Mouse (Mus musculus): ENCODE results near the gene Tacc2. TPM values are rescaled to one million over a fixed set of nuclear protein-coding genes. Genes with fewer than 3 reads are reported as not detected.

Gene Tacc2
- polyA plus RNA-seq, 1 experiment: 72.2 TPM

GRCm38 (mm10) chr7:130716341-130716740 is 139.1 kb downstream of the Tacc2 start:
- WGBS: 69% methylated on average over 4 of the region's 4 CpGs
- Histone ChIP-seq H3K27me3 (replicated peaks; ENCODE audit: control insufficient read depth, insufficient read depth, low read length) (no peaks in the 10 kb centered on the region), H3K36me3 (ENCODE audit: control insufficient read depth, insufficient read depth, low read length) (no peaks in the 10 kb centered on the region), H3K4me1 (ENCODE audit: control insufficient read depth, insufficient read depth, low read length) (peaks cover 18% of the 10 kb centered on the region; the same call in 1 of the 2 replicates), H3K27ac (ENCODE audit: insufficient read depth, low read depth, low read length) (no peak overlapping the region), H3K4me3 (ENCODE audit: insufficient read depth, low read depth, low read length) (no peak overlapping the region)
- DNase-seq: no peak
- TF ChIP-seq CTCF (conservative IDR thresholded peaks at IDR 0.05; ENCODE audit: insufficient read depth, insufficient read length, low read depth, low read length) (no peak), POLR2A (IDR thresholded peaks at IDR 0.05; ENCODE audit: low read depth, low read length) (no peak)

GRCm38 (mm10) chr7:130716989-130717388 is 139.8 kb downstream of the Tacc2 start:
- H3K27ac ChIP-seq (ENCODE audit: insufficient read depth, low read depth, low read length): no peak overlapping the region
- 84% methylated on average over 6 of the region's 6 CpGs for WGBS
- DNase-seq: no peak

GRCm38 (mm10) chr7:130719931-130720598 is 142.8 kb downstream of the Tacc2 start:
- Histone ChIP-seq H3K4me1 (ENCODE audit: control insufficient read depth, insufficient read depth, low read length) (peaks cover 18% of the 10 kb centered on the region; the same call in 1 of the 2 replicates), H3K36me3 (ENCODE audit: control insufficient read depth, insufficient read depth, low read length) (no peaks in the 10 kb centered on the region), H3K4me3 (ENCODE audit: insufficient read depth, low read depth, low read length) (peak overlapping the region; percentile 10; the same call in 1 of the 2 replicates), H3K27me3 (replicated peaks; ENCODE audit: control insufficient read depth, insufficient read depth, low read length) (no peaks in the 10 kb centered on the region), H3K27ac (ENCODE audit: insufficient read depth, low read depth, low read length) (peak overlapping the region; percentile 90)
- TF ChIP-seq CTCF (conservative IDR thresholded peaks at IDR 0.05; ENCODE audit: insufficient read depth, insufficient read length, low read depth, low read length) (no peak), POLR2A (IDR thresholded peaks at IDR 0.05; ENCODE audit: low read depth, low read length) (no peak)
- DNase-seq: peak; percentile 77
- 25% methylated on average over 16 of the region's 16 CpGs for WGBS

More at GRCm38 (mm10) chr7:130716989-130717388, 139.8 kb downstream of the Tacc2 start:
- Histone ChIP-seq H3K27me3 (replicated peaks; ENCODE audit: control insufficient read depth, insufficient read depth, low read length) (no peaks in the 10 kb centered on the region), H3K4me3 (ENCODE audit: insufficient read depth, low read depth, low read length) (no peak overlapping the region), H3K4me1 (ENCODE audit: control insufficient read depth, insufficient read depth, low read length) (peaks cover 18% of the 10 kb centered on the region; the same call in 1 of the 2 replicates), H3K36me3 (ENCODE audit: control insufficient read depth, insufficient read depth, low read length) (no peaks in the 10 kb centered on the region)
- no peak for TF ChIP-seq POLR2A (IDR thresholded peaks at IDR 0.05; ENCODE audit: low read depth, low read length)
- TF ChIP-seq CTCF (conservative IDR thresholded peaks at IDR 0.05; ENCODE audit: insufficient read depth, insufficient read length, low read depth, low read length): no peak

- Histone ChIP-seq H3K4me3 (ENCODE audit: insufficient read depth, low read depth, low read length) (no peak overlapping the region), H3K27me3 (replicated peaks; ENCODE audit: control insufficient read depth, insufficient read depth, low read length) (no peaks in the 10 kb centered on the region), H3K36me3 (ENCODE audit: control insufficient read depth, insufficient read depth, low read length) (no peaks in the 10 kb centered on the region), H3K27ac (ENCODE audit: insufficient read depth, low read depth, low read length) (peak overlapping the region; percentile 90), H3K4me1 (ENCODE audit: control insufficient read depth, insufficient read depth, low read length) (peaks cover 18% of the 10 kb centered on the region; the same call in 1 of the 2 replicates)
- 49% methylated on average over 9 of the region's 9 CpGs for WGBS
- DNase-seq: peak; percentile 82
- no peak for TF ChIP-seq CTCF (conservative IDR thresholded peaks at IDR 0.05; ENCODE audit: insufficient read depth, insufficient read length, low read depth, low read length)
Observed at GRCm38 (mm10) chr7:130720646-130721335, 143.6 kb downstream of the Tacc2 start.

- Histone ChIP-seq H3K4me1 (ENCODE audit: control insufficient read depth, insufficient read depth, low read length) (no peaks in the 10 kb centered on the region), H3K27me3 (replicated peaks; ENCODE audit: control insufficient read depth, insufficient read depth, low read length) (no peaks in the 10 kb centered on the region), H3K4me3 (ENCODE audit: insufficient read depth, low read depth, low read length) (no peak overlapping the region), H3K36me3 (ENCODE audit: control insufficient read depth, insufficient read depth, low read length) (no peaks in the 10 kb centered on the region), H3K27ac (ENCODE audit: insufficient read depth, low read depth, low read length) (no peak overlapping the region)
- TF ChIP-seq CTCF (conservative IDR thresholded peaks at IDR 0.05; ENCODE audit: insufficient read depth, insufficient read length, low read depth, low read length) (no peak), POLR2A (IDR thresholded peaks at IDR 0.05; ENCODE audit: low read depth, low read length) (no peak)
- no peak for DNase-seq
- WGBS: 46% methylated on average over 3 of the region's 3 CpGs
Observed at GRCm38 (mm10) chr7:130726185-130726584, 148.9 kb downstream of the Tacc2 start.

- Histone ChIP-seq H3K36me3 (ENCODE audit: control insufficient read depth, insufficient read depth, low read length) (no peaks in the 10 kb centered on the region), H3K27ac (ENCODE audit: insufficient read depth, low read depth, low read length) (no peak overlapping the region), H3K27me3 (replicated peaks; ENCODE audit: control insufficient read depth, insufficient read depth, low read length) (no peaks in the 10 kb centered on the region), H3K4me1 (ENCODE audit: control insufficient read depth, insufficient read depth, low read length) (no peaks in the 10 kb centered on the region), H3K4me3 (ENCODE audit: insufficient read depth, low read depth, low read length) (no peak overlapping the region)
- WGBS: 50% methylated on average over 8 of the region's 8 CpGs
- TF ChIP-seq CTCF (conservative IDR thresholded peaks at IDR 0.05; ENCODE audit: insufficient read depth, insufficient read length, low read depth, low read length) (no peak), POLR2A (IDR thresholded peaks at IDR 0.05; ENCODE audit: low read depth, low read length) (no peak)
- DNase-seq: no peak
Observed at GRCm38 (mm10) chr7:130726724-130727422, 149.6 kb downstream of the Tacc2 start.

GRCm38 (mm10) chr7:130727560-130727959 is 150.3 kb downstream of the Tacc2 start:
- Histone ChIP-seq H3K27ac (ENCODE audit: insufficient read depth, low read depth, low read length) (no peak overlapping the region), H3K36me3 (ENCODE audit: control insufficient read depth, insufficient read depth, low read length) (no peaks in the 10 kb centered on the region), H3K27me3 (replicated peaks; ENCODE audit: control insufficient read depth, insufficient read depth, low read length) (no peaks in the 10 kb centered on the region), H3K4me3 (ENCODE audit: insufficient read depth, low read depth, low read length) (no peak overlapping the region), H3K4me1 (ENCODE audit: control insufficient read depth, insufficient read depth, low read length) (peaks cover 2% of the 10 kb centered on the region; the same call in 1 of the 2 replicates)
- DNase-seq: no peak
- WGBS: 83% methylated on average over 4 of the region's 4 CpGs
- TF ChIP-seq CTCF (conservative IDR thresholded peaks at IDR 0.05; ENCODE audit: insufficient read depth, insufficient read length, low read depth, low read length): no peak

Measured in kidney, adult 2 months (tissue).